Mouse (Mus musculus) embryonic facial prominence, embryonic 14.5 days (tissue): ENCODE measurements around the gene Cabp1. TPM values are rescaled to one million over a fixed set of nuclear protein-coding genes. Genes with fewer than 3 reads are reported as not detected.

Experiments
- ATAC-seq: fragments of 200-750 bp; cut with Nextera tagmentation; 2 replicates; pipeline ENCODE4 v1.8.0; 2017; ENCODE audit warnings: low read depth, moderate number of reproducible peaks, moderate TSS enrichment
- DNase-seq: peaks from one replicate; pipeline ENCODE4 v3.0.0-alpha.2; 2015; ENCODE audit warnings: low spot score
- H3K27ac ChIP-seq: fragments of 300-500 bp; sonication (generic); replicated peaks from 2 replicates; pipeline ENCODE4 v1.5.1; 2014; ENCODE audit warnings: low read depth, mild to moderate bottlenecking, low read length, moderate library complexity
- H3K27me3 ChIP-seq: fragments of 300-500 bp; sonication (generic); replicated peaks from 2 replicates; pipeline ENCODE4 v1.6.1; 2014; ENCODE audit warnings: low read length; ENCODE audit not compliant: control insufficient read depth, insufficient read depth
- H3K36me3 ChIP-seq: fragments of 300-500 bp; sonication (generic); 2 replicates; pipeline ENCODE4 v1.6.1; 2014; ENCODE audit warnings: low read length, mixed read lengths; ENCODE audit not compliant: control insufficient read depth, insufficient read depth
- H3K4me1 ChIP-seq: fragments of 300-500 bp; sonication (generic); 2 replicates; pipeline ENCODE4 v1.6.1; 2014; ENCODE audit warnings: antibody characterized with exemption, low read length; ENCODE audit not compliant: control insufficient read depth, insufficient read depth
- H3K4me2 ChIP-seq: fragments of 300-500 bp; sonication (generic); 2 replicates; pipeline ENCODE4 v1.6.1; 2014; ENCODE audit warnings: low read depth, mild to moderate bottlenecking, low read length, moderate library complexity, mixed read lengths
- H3K4me3 ChIP-seq: fragments of 300-500 bp; sonication (generic); 2 replicates; pipeline ENCODE4 v1.5.1; 2014; ENCODE audit warnings: low read depth, mild to moderate bottlenecking, low read length
- H3K9ac ChIP-seq: fragments of 300-500 bp; sonication (generic); 2 replicates; pipeline ENCODE4 v1.6.1; 2014; ENCODE audit warnings: low read depth, mild to moderate bottlenecking, low read length, moderate library complexity, mixed read lengths
- H3K9me3 ChIP-seq: fragments of 300-500 bp; sonication (generic); 2 replicates; pipeline ENCODE4 v1.6.1; 2016; ENCODE audit warnings: low read length; ENCODE audit not compliant: control insufficient read depth
- WGBS: fragments of 180-500 bp; shearing (Covaris S2); extraction: QIAGEN DNeasy Blood & Tissue Kit; methylation state at CpG from one replicate; pipeline ENCODE4 v1.1.7; 2014; 5-methylcytosine and 5-hydroxymethylcytosine counted together
- polyA plus RNA-seq: library from polyadenylated mRNA; unstranded; fragments of >200 nt; fragmentation: Nextera tagmentation; extraction: Ambion mirVana; gene quantifications from 2 replicates; pipeline ENCODE4 v1.2.1, GENCODE M21; 2014

Cabp1 gene
- polyA plus RNA-seq, 1 experiment from 2014 or later, result 3.1 TPM

DNA sequence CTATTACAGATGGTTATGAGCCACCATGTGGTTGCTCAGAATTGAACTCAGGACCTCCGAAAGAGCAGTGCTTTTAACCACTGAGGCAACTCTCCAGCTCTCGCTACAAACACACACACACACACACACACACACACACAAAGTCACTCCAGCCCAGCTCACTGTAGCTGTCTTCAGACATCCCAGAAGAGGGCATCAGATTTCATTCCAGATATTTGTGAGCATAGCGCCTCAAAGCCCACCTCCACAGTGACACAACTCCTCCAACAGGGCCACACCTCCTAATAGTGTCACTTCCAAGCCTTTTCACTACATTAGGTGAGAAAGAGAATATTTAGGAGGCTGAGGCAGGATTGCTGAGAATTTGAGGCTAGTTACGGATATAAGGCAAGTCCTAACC, 55.1 kb downstream of the Cabp1 start:
- no peak for DNase-seq

DNA sequence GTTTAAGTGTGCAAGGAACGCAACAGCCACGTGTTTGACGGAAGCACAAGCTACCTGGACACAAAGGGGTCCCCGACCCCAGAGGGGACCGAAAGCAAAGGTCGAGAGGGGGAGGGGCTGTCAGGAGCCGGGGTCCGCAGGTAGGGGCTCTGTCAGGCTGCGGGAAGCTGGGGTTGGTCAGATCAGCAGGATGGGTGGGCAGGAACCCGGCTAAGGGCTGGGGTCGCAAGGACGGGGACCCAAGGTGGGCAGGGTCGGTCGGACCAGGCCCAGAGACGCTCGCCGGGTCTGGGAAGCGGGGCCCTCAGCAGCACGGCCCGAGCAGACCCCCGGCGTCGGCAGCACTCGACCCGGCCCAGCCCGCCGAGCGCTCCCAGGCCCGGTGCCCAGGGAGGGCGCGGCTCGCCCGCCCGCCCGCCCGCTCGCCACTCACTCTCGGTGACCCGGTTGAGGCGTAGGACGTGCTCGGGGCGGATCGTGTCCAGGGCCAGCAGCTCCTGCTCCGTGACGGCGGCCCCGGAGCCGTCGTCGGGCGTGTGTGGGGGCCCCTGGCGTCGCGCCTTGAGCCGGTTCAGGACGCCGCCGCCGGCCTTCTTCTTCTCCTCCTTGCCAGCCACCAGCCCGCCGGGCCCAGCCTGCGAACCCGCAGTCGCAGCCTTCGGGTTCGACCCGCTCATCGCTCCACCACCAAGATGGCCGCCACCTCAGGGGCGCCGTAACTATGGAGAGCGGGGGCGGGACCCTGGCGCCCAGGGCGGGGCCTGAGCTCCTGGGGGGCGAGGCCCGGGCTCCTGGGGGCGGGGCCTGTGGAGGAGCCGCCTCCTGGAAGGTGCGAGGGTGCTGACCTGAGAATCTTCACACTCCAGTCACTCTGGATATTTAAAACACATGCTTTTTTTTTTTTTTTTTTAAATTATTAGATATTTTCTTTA, 59.7 kb downstream of the Cabp1 start, which contains the start of gene Unc119b:
TSS of gene Unc119b (minus strand) at position 742 of the 932 bp plus-strand sequence.
- H3K9ac ChIP-seq, result peak within 1 kb of the TSS; percentile 83
- H3K9me3 ChIP-seq, result no peaks in the 10 kb centered on the region
- ATAC-seq (peak; percentile 94), DNase-seq (peak; percentile 93)
- H3K4me3 ChIP-seq, result peak within 1 kb of the TSS; percentile 92
- peak within 1 kb of the TSS; percentile 94 for H3K4me2 ChIP-seq
- peaks cover 13% of the 10 kb centered on the region for H3K4me1 ChIP-seq
- H3K36me3 ChIP-seq, result peaks cover 5% of the 10 kb centered on the region
- no peaks in the 10 kb centered on the region for H3K27me3 ChIP-seq
- peak within 1 kb of the TSS; percentile 61 for H3K27ac ChIP-seq
- WGBS, result under 1% methylated on average over 33 of the region's 81 CpGs

More for the DNA sequence above, 55.1 kb downstream of the Cabp1 start:
- H3K4me3 ChIP-seq, result no peak overlapping the region
- no peak overlapping the region for H3K4me2 ChIP-seq
- no peaks in the 10 kb centered on the region for H3K27me3 ChIP-seq
- H3K9me3 ChIP-seq, result no peaks in the 10 kb centered on the region
- H3K9ac ChIP-seq, result no peak overlapping the region
- ATAC-seq, result no peak
- no peaks in the 10 kb centered on the region for H3K4me1 ChIP-seq
- 53% methylated on average over 4 of the region's 4 CpGs for WGBS
- H3K27ac ChIP-seq, result no peak overlapping the region
- H3K36me3 ChIP-seq, result peaks cover 9% of the 10 kb centered on the region

DNA sequence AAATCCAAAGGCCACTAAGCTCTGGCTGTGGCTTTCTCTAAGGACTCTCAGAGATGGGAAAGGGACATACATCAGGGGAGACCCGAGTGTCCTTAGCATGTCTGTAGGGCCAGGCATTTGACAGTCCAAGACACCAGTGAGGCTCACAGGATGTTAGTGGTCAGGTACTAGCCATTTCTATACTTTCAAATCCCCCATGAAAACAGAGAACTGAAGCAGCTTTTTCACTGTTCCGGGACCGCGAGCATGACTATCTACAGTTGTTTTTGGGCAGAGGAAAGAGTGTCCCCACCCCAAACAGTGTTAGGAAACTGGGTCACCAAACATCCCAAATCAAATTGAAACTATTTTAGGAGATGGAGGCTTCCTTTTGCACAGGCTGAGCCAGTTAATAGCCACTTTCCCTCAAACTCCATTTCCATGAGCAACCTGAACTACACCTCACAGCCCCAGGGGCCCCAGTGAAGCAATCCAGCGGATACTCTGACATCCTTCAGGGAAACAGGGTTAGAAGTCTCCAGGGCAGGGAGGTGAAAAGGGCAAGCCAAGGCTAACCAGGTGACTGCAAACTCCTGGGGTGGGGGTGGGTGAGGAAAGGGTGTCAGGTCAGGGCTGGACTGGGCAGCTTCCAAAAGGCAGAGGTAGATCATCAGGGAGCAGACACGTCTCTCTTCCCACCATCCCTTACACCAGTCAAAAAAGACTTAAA, 60.7 kb downstream of the Cabp1 start:
- Histone ChIP-seq H3K4me3 (peak overlapping the region; percentile 92), H3K27ac (no peak overlapping the region; the same call in 1 of the 2 replicates), H3K27me3 (no peaks in the 10 kb centered on the region), H3K4me1 (peaks cover 13% of the 10 kb centered on the region), H3K9me3 (no peaks in the 10 kb centered on the region), H3K9ac (peak overlapping the region; percentile 83), H3K4me2 (peak overlapping the region; percentile 94), H3K36me3 (peaks cover 15% of the 10 kb centered on the region)
- no peak for DNase-seq
- 48% methylated on average over 6 of the region's 6 CpGs for WGBS
- no peak for ATAC-seq

DNA sequence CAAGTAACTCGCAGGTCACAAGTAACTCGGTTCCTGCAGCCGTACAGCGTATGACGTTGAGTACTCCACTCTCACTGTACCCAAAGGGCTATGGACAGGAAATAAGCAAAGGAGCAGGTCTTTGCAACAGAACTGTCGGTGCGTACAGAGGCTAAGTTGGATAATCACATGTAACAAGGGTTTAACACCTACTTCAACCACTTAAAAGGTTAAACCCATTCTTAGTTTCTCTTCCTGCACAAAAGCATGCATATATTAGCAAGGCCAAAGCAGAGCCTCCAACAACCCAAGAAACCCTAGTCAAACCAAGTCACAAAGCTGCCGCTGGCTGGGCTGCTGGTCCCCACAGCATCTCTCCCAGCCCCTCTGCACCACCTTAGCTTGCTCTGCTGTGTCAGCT, 61.7 kb downstream of the Cabp1 start:
- DNase-seq (no peak), ATAC-seq (no peak)
- no peaks in the 10 kb centered on the region for H3K27me3 ChIP-seq
- H3K27ac ChIP-seq, result no peak overlapping the region
- 87% methylated on average over 8 of the region's 8 CpGs for WGBS
- peak overlapping the region; percentile 94; the same call in 1 of the 2 replicates for H3K4me2 ChIP-seq
- no peaks in the 10 kb centered on the region for H3K9me3 ChIP-seq
- peaks cover 25% of the 10 kb centered on the region for H3K36me3 ChIP-seq
- no peak overlapping the region for H3K9ac ChIP-seq
- H3K4me1 ChIP-seq, result peaks cover 13% of the 10 kb centered on the region
- no peak overlapping the region for H3K4me3 ChIP-seq

DNA sequence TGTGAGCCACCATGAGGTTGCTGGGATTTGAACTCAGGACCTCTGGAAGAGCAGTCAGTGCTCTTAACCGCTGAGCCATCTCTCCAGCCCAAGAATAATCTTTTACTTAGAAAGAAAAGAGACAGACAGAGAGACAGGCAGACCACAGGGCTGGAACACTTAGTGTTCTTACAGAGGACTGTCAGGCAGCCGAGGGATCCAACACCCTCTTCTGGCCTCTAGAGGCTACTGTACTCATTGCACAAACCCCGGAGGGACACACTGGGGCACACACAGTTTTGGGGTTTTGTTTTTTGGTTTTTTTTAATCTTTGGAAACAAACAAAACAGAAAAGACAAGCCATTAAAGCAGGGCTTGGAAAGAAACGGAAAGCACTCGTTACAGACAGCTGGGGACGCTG, 64.9 kb downstream of the Cabp1 start:
- Histone ChIP-seq H3K4me1 (peaks cover 13% of the 10 kb centered on the region), H3K36me3 (peaks cover 52% of the 10 kb centered on the region)
- WGBS, result 82% methylated on average over 6 of the region's 6 CpGs

DNA sequence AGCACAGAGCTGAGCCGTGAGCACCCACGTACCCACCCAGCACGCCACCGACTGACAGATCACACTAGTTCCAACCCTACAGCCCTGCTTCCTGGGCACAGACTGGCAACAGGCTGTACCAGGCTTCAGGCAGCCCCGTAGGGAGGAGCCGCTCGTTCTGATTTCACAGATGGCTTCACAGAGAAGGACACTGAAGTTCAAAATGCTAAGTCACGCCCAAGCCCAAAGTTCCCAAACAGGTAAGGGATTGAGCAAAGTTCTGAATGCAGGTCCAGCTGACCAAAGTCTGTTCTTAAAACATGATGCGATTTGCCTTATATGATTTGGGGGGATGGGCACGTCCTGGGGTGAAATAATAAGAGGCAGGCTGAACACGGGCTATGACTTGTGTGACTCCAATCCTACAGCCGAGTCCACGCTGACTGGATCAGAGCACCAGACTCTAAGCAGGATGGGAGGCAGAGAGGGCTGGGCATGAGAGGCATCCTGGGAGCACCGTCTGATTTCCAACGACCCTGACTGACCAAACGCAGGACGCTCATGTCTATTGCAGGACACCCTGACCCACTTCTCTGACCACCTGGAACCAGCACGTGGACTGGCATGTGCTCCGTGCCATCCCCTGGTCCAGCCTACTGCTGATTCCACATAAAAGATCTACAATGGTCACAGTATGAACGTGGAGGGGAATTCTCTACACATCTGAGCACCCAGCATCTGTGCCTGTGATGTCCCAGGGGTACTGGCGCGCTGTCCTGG, 66.6 kb downstream of the Cabp1 start:
- Histone ChIP-seq H3K4me1 (no peaks in the 10 kb centered on the region), H3K9ac (no peak overlapping the region), H3K27me3 (no peaks in the 10 kb centered on the region), H3K27ac (no peak overlapping the region), H3K4me3 (no peak overlapping the region), H3K4me2 (no peak overlapping the region), H3K9me3 (no peaks in the 10 kb centered on the region), H3K36me3 (peaks cover 59% of the 10 kb centered on the region)
- DNase-seq (no peak), ATAC-seq (no peak)
- 90% methylated on average over 22 of the region's 22 CpGs for WGBS

More for the DNA sequence above, 64.9 kb downstream of the Cabp1 start:
- no peak overlapping the region for H3K9ac ChIP-seq
- no peak overlapping the region for H3K27ac ChIP-seq
- H3K9me3 ChIP-seq, result no peaks in the 10 kb centered on the region
- H3K4me3 ChIP-seq, result no peak overlapping the region
- DNase-seq, result no peak
- no peak overlapping the region for H3K4me2 ChIP-seq
- no peaks in the 10 kb centered on the region for H3K27me3 ChIP-seq
- ATAC-seq, result no peak

DNA sequence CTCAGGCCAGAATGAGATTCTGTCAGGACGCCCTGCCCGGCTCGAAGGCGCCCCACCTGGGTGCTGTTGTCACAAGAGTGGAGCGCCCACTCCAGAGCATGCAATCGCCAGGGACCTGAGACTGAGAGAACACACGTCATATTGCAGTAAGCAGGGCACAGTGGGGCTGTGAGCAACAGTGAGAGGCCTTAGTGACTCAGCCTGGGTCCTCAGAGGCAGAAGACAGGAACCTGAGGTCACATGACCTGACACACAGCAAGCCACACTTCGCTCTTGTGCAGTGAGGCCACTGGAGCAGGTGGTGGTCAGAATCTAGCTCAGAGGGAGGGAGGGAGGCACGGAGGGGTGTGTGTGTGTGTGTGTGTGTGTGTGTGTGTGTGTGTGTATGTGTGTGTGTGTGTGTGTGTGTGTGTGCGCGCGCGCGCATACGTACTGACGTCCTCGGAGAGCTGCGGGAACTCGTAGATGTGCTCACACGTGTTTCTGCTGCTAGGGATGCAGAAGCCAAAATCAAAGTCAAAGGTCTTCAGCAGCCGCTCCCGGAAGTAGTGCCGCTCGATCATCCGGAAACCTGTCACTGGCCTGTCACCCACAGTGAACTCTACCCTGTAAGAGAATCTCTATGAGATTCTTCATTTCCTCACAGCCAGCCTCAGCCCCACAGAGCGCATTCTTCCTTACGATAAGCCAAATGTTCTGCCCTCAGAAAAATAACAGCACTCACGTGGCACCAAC, 67.4 kb downstream of the Cabp1 start:
- Histone ChIP-seq H3K36me3 (peaks cover 64% of the 10 kb centered on the region), H3K27me3 (no peaks in the 10 kb centered on the region), H3K4me1 (no peaks in the 10 kb centered on the region), H3K9me3 (no peaks in the 10 kb centered on the region), H3K9ac (no peak overlapping the region), H3K4me2 (no peak overlapping the region), H3K4me3 (no peak overlapping the region), H3K27ac (no peak overlapping the region)
- no peak for DNase-seq
- ATAC-seq, result no peak
- 86% methylated on average over 23 of the region's 28 CpGs for WGBS
